Mouse (Mus musculus): ENCODE data around the gene Ccdc153. TPM values are rescaled to one million over a fixed set of nuclear protein-coding genes. Genes with fewer than 3 reads are reported as not detected.

The Ccdc153 gene
- total RNA-seq, 2 experiments from 2014 or later = not detected

- intact Hi-C loops (cut with DNase I) = loop anchor here (2.0 kb wide), 1 partner anchor 30 kb away; no protein-coding TSS in a partner anchor
- peak; percentile 45 for DNase-seq
These were observed 28.6 kb downstream of the Ccdc153 start for GRCm38 (mm10) chr9:44269077-44269476.

GRCm38 (mm10) chr9:44269973-44270372 lies 29.5 kb downstream of the Ccdc153 start:
- intact Hi-C loops (cut with DNase I) = loop anchor here (2.0 kb wide), 1 partner anchor 31 kb away; no protein-coding TSS in a partner anchor
- no peak for DNase-seq

- no peak for DNase-seq
- intact Hi-C loops (cut with DNase I) = no loop called here
These were observed 42.7 kb downstream of the Ccdc153 start for GRCm38 (mm10) chr9:44283183-44283582.

- no peak for DNase-seq
- intact Hi-C loops (cut with DNase I) = no loop called here
These were observed 45.9 kb downstream of the Ccdc153 start for GRCm38 (mm10) chr9:44286256-44286850.

- intact Hi-C loops (cut with DNase I) = no loop called here
- no peak for DNase-seq
These were observed 46.5 kb downstream of the Ccdc153 start for GRCm38 (mm10) chr9:44287003-44287400.

- intact Hi-C loops (cut with DNase I) = no loop called here
- DNase-seq = no peak
These were observed 47.1 kb downstream of the Ccdc153 start for GRCm38 (mm10) chr9:44287401-44288075.

- intact Hi-C loops (cut with DNase I) = no loop called here
- DNase-seq = peak; percentile 22 to 24
These were observed 47.8 kb downstream of the Ccdc153 start, which contains the start of gene Abcg4 for GRCm38 (mm10) chr9:44288076-44288958. Abcg4 (minus strand) TSS chr9:44288615.

- no peak for DNase-seq
- intact Hi-C loops (cut with DNase I) = no loop called here
These were observed 48.4 kb downstream of the Ccdc153 start for GRCm38 (mm10) chr9:44288959-44289291.

- intact Hi-C loops (cut with DNase I) = loop anchor here (2.0 to 5.0 kb wide), 2 partner anchors 45 to 62 kb away; no protein-coding TSS in a partner anchor
- peak in 1 of 2 experiments; percentile 45 for DNase-seq
These were observed 52.0 kb downstream of the Ccdc153 start for GRCm38 (mm10) chr9:44292490-44292889.

Other genes starting within 250 kb of the Ccdc153 start
- 10 to 100 TPM; 13.3 to 15.3 TPM for gene Thy1, start 197.3 kb upstream of the Ccdc153 start, total RNA-seq (2021)
- gene Usp2, start 173.7 kb upstream of the Ccdc153 start, total RNA-seq (2021) = 100 to 1,000 TPM; 137 to 198 TPM
- not detected for gene Mfrp, start 138.9 kb upstream of the Ccdc153 start, total RNA-seq (2021)
- gene C1qtnf5, start 133.4 kb upstream of the Ccdc153 start, total RNA-seq (2021) = 1 to 10 TPM; 8.4 to 8.9 TPM
- gene Gm49380, start 127.2 kb upstream of the Ccdc153 start, total RNA-seq (2021) = under 1 TPM in 1 of 2 experiments, not detected in 1; 0.14 TPM
- gene Rnf26, start 127.2 kb upstream of the Ccdc153 start, total RNA-seq (2021) = 1 to 10 TPM; 6.7 to 7.6 TPM
- gene Mcam, start 106.2 kb upstream of the Ccdc153 start, total RNA-seq (2021) = 10 to 100 TPM; 38.7 to 39.3 TPM
- 10 to 100 TPM; 17.7 to 22.6 TPM for gene Cbl, start 6.6 kb upstream of the Ccdc153 start, total RNA-seq (2021)
- gene Pdzd3, start 10.8 kb downstream of the Ccdc153 start, total RNA-seq (2021) = 1 to 10 TPM; 3.5 to 4.3 TPM
- gene Nlrx1, start 27.9 kb downstream of the Ccdc153 start, total RNA-seq (2021) = 10 to 100 TPM; 19.6 to 24.5 TPM
- under 1 TPM; 0.69 to 0.79 TPM for gene Abcg4, start 47.9 kb downstream of the Ccdc153 start, total RNA-seq (2021)
- 1 to 10 TPM; 7.8 to 8.7 TPM for gene Hinfp, start 65.0 kb downstream of the Ccdc153 start, total RNA-seq (2021)
- gene C2cd2l, start 79.6 kb downstream of the Ccdc153 start, total RNA-seq (2021) = 10 to 100 TPM; 14.0 to 14.2 TPM
- gene Dpagt1, start 85.3 kb downstream of the Ccdc153 start, total RNA-seq (2021) = 10 to 100 TPM; 18.6 to 22.4 TPM
- gene H2afx, start 94.0 kb downstream of the Ccdc153 start, total RNA-seq (2021) = 10 to 100 TPM; 13.3 to 13.6 TPM
- 10 to 100 TPM; 41.1 to 49.8 TPM for gene Hmbs, start 103.6 kb downstream of the Ccdc153 start, total RNA-seq (2021)
- 10 to 100 TPM; 16.8 to 18.8 TPM for gene Vps11, start 121.0 kb downstream of the Ccdc153 start, total RNA-seq (2021)
- 10 to 100 TPM; 46.0 to 68.1 TPM for gene Hyou1, start 138.8 kb downstream of the Ccdc153 start, total RNA-seq (2021)
- gene Slc37a4, start 156.2 kb downstream of the Ccdc153 start, total RNA-seq (2021) = 10 to 100 TPM; 21.5 to 24.0 TPM
- 100 to 1,000 TPM; 793 to 858 TPM for gene Rps25, start 166.5 kb downstream of the Ccdc153 start, total RNA-seq (2021)
- 10 to 100 TPM; 33.0 to 36.3 TPM for gene Trappc4, start 166.9 kb downstream of the Ccdc153 start, total RNA-seq (2021)
- gene Ccdc84, start 177.9 kb downstream of the Ccdc153 start, total RNA-seq (2021) = 1 to 10 TPM; 8.1 to 8.8 TPM
- not detected for gene Foxr1, start 200.5 kb downstream of the Ccdc153 start, total RNA-seq (2021)
- not detected for gene Upk2, start 214.3 kb downstream of the Ccdc153 start, total RNA-seq (2021)
- gene Bcl9l, start 242.1 kb downstream of the Ccdc153 start, total RNA-seq (2021) = 10 to 100 TPM; 44.6 to 59.4 TPM

Measured in heart, postnatal 36 days (tissue).